Mouse (Mus musculus) right cerebral cortex, adult 2 months (tissue): Measurements from ENCODE around the gene Sytl1.

Experiments used
- DNase-seq, 2 experiments: peaks; one replicate each; pipeline ENCODE4 v3.0.0; 2021 to 2022; ENCODE audit warnings: low spot score in 2 of 2

Sytl1 gene

GRCm38 (mm10) chr4:133247806-133248449 is 15.0 kb downstream of the Sytl1 start:
- DNase-seq, result no peak

- no peak for DNase-seq
Measured at GRCm38 (mm10) chr4:133247072-133247471, 15.8 kb downstream of the Sytl1 start.

- no peak for DNase-seq
Measured at GRCm38 (mm10) chr4:133244289-133244688, 18.6 kb downstream of the Sytl1 start.

GRCm38 (mm10) chr4:133243538-133243937 is 19.4 kb downstream of the Sytl1 start:
- no peak for DNase-seq

- no peak for DNase-seq
Measured at GRCm38 (mm10) chr4:133242710-133243109, 20.2 kb downstream of the Sytl1 start.

GRCm38 (mm10) chr4:133241910-133242309 is 21.0 kb downstream of the Sytl1 start:
- DNase-seq, result no peak

GRCm38 (mm10) chr4:133240934-133241908 is 21.7 kb downstream of the Sytl1 start:
- DNase-seq, result peak; percentile 83 to 88

GRCm38 (mm10) chr4:133240490-133240921 is 22.4 kb downstream of the Sytl1 start, which contains the start of gene Map3k6:
Gene Map3k6, plus strand, starts transcription at chr4:133240818.
- no peak for DNase-seq

GRCm38 (mm10) chr4:133237911-133238310 is 25.0 kb downstream of the Sytl1 start:
- DNase-seq, result no peak

- DNase-seq, result no peak
Measured at GRCm38 (mm10) chr4:133235415-133235814, 27.5 kb downstream of the Sytl1 start.

- DNase-seq, result no peak
Measured at GRCm38 (mm10) chr4:133234771-133235170, 28.1 kb downstream of the Sytl1 start.

- peak in 1 of 2 experiments; percentile 48 for DNase-seq
Measured at GRCm38 (mm10) chr4:133233285-133233976, 29.5 kb downstream of the Sytl1 start.

GRCm38 (mm10) chr4:133229582-133229981 is 33.3 kb downstream of the Sytl1 start:
- no peak for DNase-seq

GRCm38 (mm10) chr4:133227636-133228035 is 35.3 kb downstream of the Sytl1 start:
- no peak for DNase-seq

- no peak for DNase-seq
Measured at GRCm38 (mm10) chr4:133226073-133226472, 36.8 kb downstream of the Sytl1 start.

GRCm38 (mm10) chr4:133223875-133224274 is 39.0 kb downstream of the Sytl1 start:
- no peak for DNase-seq

- no peak for DNase-seq
Measured at GRCm38 (mm10) chr4:133221701-133222100, 41.2 kb downstream of the Sytl1 start.

- no peak for DNase-seq
Measured at GRCm38 (mm10) chr4:133220656-133221055, 42.3 kb downstream of the Sytl1 start.

- no peak for DNase-seq
Measured at GRCm38 (mm10) chr4:133218745-133219144, 44.2 kb downstream of the Sytl1 start.

GRCm38 (mm10) chr4:133217641-133218040 is 45.3 kb downstream of the Sytl1 start:
- DNase-seq, result peak in 1 of 2 experiments; percentile 63

- DNase-seq, result no peak
Measured at GRCm38 (mm10) chr4:133213661-133214060, 49.3 kb downstream of the Sytl1 start.

GRCm38 (mm10) chr4:133213268-133213590 is 49.7 kb downstream of the Sytl1 start:
- peak in 1 of 2 experiments; percentile 32 for DNase-seq
